Mouse (Mus musculus): ENCODE results near the gene Gm14308.
"Not testable (repeated sequence)": the region's sequence is repeated elsewhere in the genome, so short reads cannot be mapped to it uniquely, and the experiment has no call there.

Gm14308 gene

GRCm38 (mm10) chr2:176636244-176636643 lies at the start of gene Gm14308:
Gm14308 (minus strand) TSS chr2:176636344.
- DNase-seq (ENCODE audit: low spot score in 2 of 2): not testable (repeated sequence)

- DNase-seq (ENCODE audit: low spot score in 2 of 2): not testable (repeated sequence)
Measured at GRCm38 (mm10) chr2:176670222-176670621, 34.1 kb upstream of the Gm14308 start, which contains the start of gene Zfp973. Zfp973 (plus strand) TSS chr2:176670522.
